In genomic region chr5:36526921-36527320, GRCm38 (mm10) we compare ENCODE assay signal across 24 mouse cellular contexts. TPM values are rescaled to one million over a fixed set of nuclear protein-coding genes. Genes with fewer than 3 reads are reported as not detected.
A peak's percentile ranks its signal among the peaks of the same experiment; 100 is the strongest.
DNase-seq lines count a peak whose midpoint lies in the region; ATAC-seq and TF ChIP-seq lines count a peak whose summit lies in the region.
"Had no signal": no experiment of that assay in that cellular context is flagged by ENCODE, and none has a peak within 500 bp of the region (broad histone marks: within the 10 kb centered on the region; RNA-seq: fewer than 3 reads in every experiment).

No protein-coding gene starts in this region.

- no peak overlapping the region for H3K4me3 ChIP-seq in left cerebral cortex, adult 2 months
- no peak overlapping the region for H3K4me3 ChIP-seq in liver, adult 2 months (ENCODE audit: insufficient read depth, low read depth, low read length)
- no peak overlapping the region for H3K4me3 ChIP-seq in liver, embryonic 11.5 days (ENCODE audit: low read depth, low read length)
- H3K4me3 ChIP-seq in cortical plate, adult 2 months (ENCODE audit: insufficient read depth, low read length), result no peak overlapping the region
- H3K4me3 ChIP-seq: embryonic facial prominence, embryonic 13.5 days; embryonic facial prominence, embryonic 15.5 days; erythroblast, embryonic 14.5 days; forebrain, embryonic 10.5 days; forebrain, embryonic 12.5 days had no signal

- no peaks in the 10 kb centered on the region; the same call in none of the 2 replicates for H3K36me3 ChIP-seq in liver, adult 2 months (ENCODE audit: control insufficient read depth, insufficient read depth, low read length)
- H3K36me3 ChIP-seq in liver, embryonic 11.5 days (ENCODE audit: control insufficient read depth, insufficient read depth, low read length), result 0 out of 2 replicates have a peak, but pooled peaks cover 7% of the 10 kb centered on the region

- peaks cover 16% of the 10 kb centered on the region; the same call in 1 of the 2 replicates for H3K79me2 ChIP-seq in liver, adult 2 months (ENCODE audit: control insufficient read depth, insufficient read depth, low read length)

- TF ChIP-seq POLR2A in liver, adult 2 months (IDR thresholded peaks at IDR 0.05; ENCODE audit: extremely low read depth, insufficient read depth, low read length), result no peak
- TF ChIP-seq POLR2A in cortical plate, adult 2 months (IDR thresholded peaks at IDR 0.05; ENCODE audit: extremely low read depth, insufficient read depth, low read length), result no peak

- H3K27me3 ChIP-seq in liver, adult 2 months (ENCODE audit: control insufficient read depth, insufficient read depth, low read length), result no peaks in the 10 kb centered on the region
- no peaks in the 10 kb centered on the region for H3K27me3 ChIP-seq in liver, embryonic 11.5 days (replicated peaks; ENCODE audit: control insufficient read depth, insufficient read depth, low read length)
- H3K27me3 ChIP-seq: CH12.LX; embryonic facial prominence, embryonic 13.5 days; embryonic facial prominence, embryonic 15.5 days; forebrain, embryonic 12.5 days; Patski had no signal

- ATAC-seq in liver, embryonic 11.5 days (replicated peaks; ENCODE audit: low FRiP score), result no peak
- ATAC-seq: activated CD4-positive, CD25-positive, alpha-beta regulatory T cell, adult 4 months; CD4-positive, CD25-positive, alpha-beta regulatory T cell, adult 4 months; forebrain, embryonic 14.5 days; forebrain, embryonic 16.5 days; Patski had no signal

- WGBS in liver, adult 2 months, result 68% methylated on average over 2 of the region's 2 CpGs
- 90% methylated on average over 2 of the region's 2 CpGs for WGBS in liver, embryonic 11.5 days

- H3K27ac ChIP-seq in left cerebral cortex, adult 2 months, result peak overlapping the region; percentile 16; the same call in 1 of the 2 replicates
- H3K27ac ChIP-seq in liver, adult 2 months (replicated peaks; ENCODE audit: insufficient read depth, low read depth, low read length), result no peak overlapping the region
- H3K27ac ChIP-seq in liver, embryonic 11.5 days (ENCODE audit: low read depth, low read length), result no peak overlapping the region
- 0 out of 2 replicates have a peak overlapping the region, but pooled peaks have one; percentile 41 for H3K27ac ChIP-seq in cortical plate, adult 2 months (ENCODE audit: insufficient read depth, low read length)
- H3K27ac ChIP-seq: embryonic facial prominence, embryonic 13.5 days; embryonic facial prominence, embryonic 15.5 days; forebrain, embryonic 10.5 days; forebrain, embryonic 12.5 days had no signal

- intact Hi-C loops in left cerebral cortex, adult 2 months (cut with DNase I), result no loop called here

- peak; percentile 37 for DNase-seq in adrenal gland, adult 2 months
- no peak for DNase-seq in adrenal gland, postnatal 14 days
- DNase-seq in left cerebral cortex, adult 2 months (ENCODE audit: extremely low spot score in 1 of 2, low spot score in 2 of 2), result no peak
- no peak for DNase-seq in left cerebral cortex, adult 9 months (ENCODE audit: low spot score in 2 of 2)
- peak; percentile 75 for DNase-seq in liver, adult 2 months (ENCODE audit: extremely low read depth, low read depth, low spot score)
- no peak for DNase-seq in liver, embryonic 11.5 days (ENCODE audit: low spot score)
- DNase-seq: cerebellum, adult 11-12 months; cerebellum, adult 2 months; cerebellum, adult 9-10 months; cerebellum, postnatal 25 days; embryo, embryonic 11 days had no signal

- no peak for TF ChIP-seq CTCF in left cerebral cortex, adult 2 months (IDR thresholded peaks at IDR 0.05)
- TF ChIP-seq CTCF in liver, adult 2 months (IDR thresholded peaks at IDR 0.05; ENCODE audit: low read depth, low read length), result no peak
- no peak for TF ChIP-seq CTCF in cortical plate, adult 2 months (IDR thresholded peaks at IDR 0.05; ENCODE audit: extremely low read depth, insufficient read depth, low read length)

- no peak overlapping the region for H3K9ac ChIP-seq in liver, adult 2 months (ENCODE audit: low read depth, low read length)
- no peak overlapping the region for H3K9ac ChIP-seq in liver, embryonic 11.5 days (ENCODE audit: low read depth, low read length)
- H3K9ac ChIP-seq: embryonic facial prominence, embryonic 13.5 days; embryonic facial prominence, embryonic 15.5 days; forebrain, embryonic 12.5 days had no signal

- no peak overlapping the region for H3K4me2 ChIP-seq in liver, embryonic 11.5 days
- H3K4me2 ChIP-seq: embryonic facial prominence, embryonic 13.5 days; embryonic facial prominence, embryonic 15.5 days; forebrain, embryonic 12.5 days had no signal

- no peaks in the 10 kb centered on the region for H3K9me3 ChIP-seq in liver, embryonic 11.5 days (ENCODE audit: control insufficient read depth, low read length)
- H3K9me3 ChIP-seq: embryonic facial prominence, embryonic 13.5 days; embryonic facial prominence, embryonic 15.5 days; forebrain, embryonic 10.5 days; forebrain, embryonic 12.5 days; G1E had no signal

- H3K4me1 ChIP-seq in liver, adult 2 months (ENCODE audit: control insufficient read depth, insufficient read depth, low read length), result peaks cover 11% of the 10 kb centered on the region
- H3K4me1 ChIP-seq in liver, embryonic 11.5 days (replicated peaks; ENCODE audit: control insufficient read depth, insufficient read depth, low read length), result peaks cover 23% of the 10 kb centered on the region
- peaks cover 14% of the 10 kb centered on the region for H3K4me1 ChIP-seq in cortical plate, adult 2 months (ENCODE audit: control insufficient read depth, insufficient read depth, low read length)

RNA-seq across cellular contexts. Expression of gene Ccdc96, which starts 42.5 kb away (rescaled TPM):
- total RNA-seq in adrenal gland, adult 2 months (2021), result under 1 TPM; 0.35 to 0.52 TPM
- 0.10 TPM in 1 of 2 replicates, not detected in the other for polyA plus RNA-seq in adrenal gland, adult 2 months (2012; rRNA removed)
- 0.49 and 0.52 TPM in 2 replicates for total RNA-seq in adrenal gland, postnatal 14 days (2021)
- 1 to 10 TPM in 1 of 2 experiments, under 1 TPM in 1; 0.79 to 1.3 TPM for total RNA-seq in left cerebral cortex, adult 2 months (2021)
- total RNA-seq in liver, adult 2 months (2014; rRNA removed), result not detected in 2 replicates
- polyA plus RNA-seq in liver, adult 2 months (2012; rRNA removed), result 0.10 TPM in 1 of 2 replicates, not detected in the other
- polyA plus RNA-seq in liver, embryonic 11.5 days (2014; fragmentation: Nextera tagmentation; extraction: Ambion mirVana), result 0.26 and 0.34 TPM in 2 replicates
- polyA plus RNA-seq in cortical plate, adult 2 months (2012; rRNA removed), result 0.98 and 1.0 TPM in 2 replicates
- polyA plus RNA-seq: activated CD4-positive, CD25-positive, alpha-beta regulatory T cell, adult 4 months; CD4-positive, CD25-positive, alpha-beta regulatory T cell, adult 4 months had no signal

RNA-seq across cellular contexts. Expression of gene Tada2b, which starts 42.8 kb away (rescaled TPM):
- total RNA-seq in adrenal gland, adult 2 months (2021), result 10 to 100 TPM; 31.9 to 39.4 TPM
- polyA plus RNA-seq in adrenal gland, adult 2 months (2012; rRNA removed), result 24.0 and 25.9 TPM in 2 replicates
- total RNA-seq in adrenal gland, postnatal 14 days (2021), result 36.4 and 37.6 TPM in 2 replicates
- total RNA-seq in left cerebral cortex, adult 2 months (2021), result 10 to 100 TPM; 30.2 to 31.9 TPM
- 5.1 and 6.0 TPM in 2 replicates for total RNA-seq in liver, adult 2 months (2014; rRNA removed)
- 13.6 and 14.4 TPM in 2 replicates for polyA plus RNA-seq in liver, adult 2 months (2012; rRNA removed)
- polyA plus RNA-seq in liver, embryonic 11.5 days (2014; fragmentation: Nextera tagmentation; extraction: Ambion mirVana), result 2.8 and 3.1 TPM in 2 replicates
- 17.2 and 17.3 TPM in 2 replicates for polyA plus RNA-seq in cortical plate, adult 2 months (2012; rRNA removed)

Comparison
In these comparisons a context has a peak if more than half of its experiments do, and no peak if none do; other contexts are left out.
1. DNase-seq: peak in adrenal gland, adult 2 months (single experiment) and liver, adult 2 months (single experiment); none in adrenal gland, postnatal 14 days (single experiment), left cerebral cortex, adult 2 months (0 of 2), left cerebral cortex, adult 9 months (0 of 2) and liver, embryonic 11.5 days (single experiment).
2. H3K27ac ChIP-seq: peak in left cerebral cortex, adult 2 months (single experiment) and cortical plate, adult 2 months (single experiment); none in liver, adult 2 months (single experiment) and liver, embryonic 11.5 days (single experiment).